Mouse (Mus musculus) mouse embryonic stem cell (cell line): ENCODE results near the gene Tmem108.

Experiments used
- in situ Hi-C, 2 experiments: fragments of 300-500 bp; cut with MboI; formaldehyde crosslinking; loops; 1 replicate in 1 of 2; 3 replicates in 1 of 2; pipeline ENCODE4 v1.14.3; 2019 to 2020; ENCODE audit warnings: low sequenced_read_pairs in 2 of 2, low pct_unique_long_range_greater_than_20kb in 1 of 2, mixed read lengths in 1 of 2; ENCODE audit not compliant: unreplicated experiment in 1 of 2

Tmem108 gene

GRCm38 (mm10) chr9:103465293-103465692, 296.3 kb downstream of the Tmem108 start:
- in situ Hi-C loops: no loop called here

- in situ Hi-C loops: no loop called here
Measured at GRCm38 (mm10) chr9:103463833-103464232, 297.8 kb downstream of the Tmem108 start.

- in situ Hi-C loops: no loop called here
Measured at GRCm38 (mm10) chr9:103459839-103460238, 301.8 kb downstream of the Tmem108 start.

- in situ Hi-C loops: no loop called here
Measured at GRCm38 (mm10) chr9:103459307-103459706, 302.3 kb downstream of the Tmem108 start.

GRCm38 (mm10) chr9:103449651-103450050, 312.0 kb downstream of the Tmem108 start:
- in situ Hi-C loops: no loop called here

- in situ Hi-C loops: no loop called here
Measured at GRCm38 (mm10) chr9:103449092-103449491, 312.5 kb downstream of the Tmem108 start.

GRCm38 (mm10) chr9:103444656-103445055, 317.0 kb downstream of the Tmem108 start:
- in situ Hi-C loops: no loop called here

GRCm38 (mm10) chr9:103443824-103444185, 317.8 kb downstream of the Tmem108 start:
- in situ Hi-C loops: no loop called here

GRCm38 (mm10) chr9:103443121-103443823, 318.4 kb downstream of the Tmem108 start:
- in situ Hi-C loops: no loop called here

GRCm38 (mm10) chr9:103440597-103440996, 321.0 kb downstream of the Tmem108 start:
- in situ Hi-C loops: no loop called here

GRCm38 (mm10) chr9:103437104-103437503, 324.5 kb downstream of the Tmem108 start:
- in situ Hi-C loops: no loop called here

GRCm38 (mm10) chr9:103434116-103434515, 327.5 kb downstream of the Tmem108 start:
- in situ Hi-C loops: no loop called here
